In genomic region chr7:67598050-67598449, GRCm38 (mm10) we compare ENCODE assay signal across 8 mouse cellular contexts. TPM values are rescaled to one million over a fixed set of nuclear protein-coding genes. Genes with fewer than 3 reads are reported as not detected.
A peak's percentile ranks its signal among the peaks of the same experiment; 100 is the strongest.
DNase-seq lines count a peak whose midpoint lies in the region; ATAC-seq and TF ChIP-seq lines count a peak whose summit lies in the region.

No protein-coding gene starts in this region.

- ATAC-seq in embryonic facial prominence, embryonic 11.5 days (replicated peaks; ENCODE audit: insufficient number of reproducible peaks, low FRiP score, low TSS enrichment, low read depth), result no peak
- peak; percentile 51 for ATAC-seq in heart, postnatal 0 days (ENCODE audit: insufficient read depth, low read depth)
- ATAC-seq in intestine, embryonic 16.5 days, result no peak
- ATAC-seq in midbrain, embryonic 13.5 days, result no peak
- ATAC-seq in megakaryocyte progenitor cell, adult 5-6 weeks (replicated peaks; ENCODE audit: poor library complexity), result no peak

- intact Hi-C loops in left cerebral cortex, postnatal 25 days (cut with DNase I), result no loop called here

- no peaks in the 10 kb centered on the region for H3K36me3 ChIP-seq in embryonic facial prominence, embryonic 11.5 days (replicated peaks; ENCODE audit: control insufficient read depth, insufficient read depth, low read depth, low read length)
- H3K36me3 ChIP-seq in embryonic facial prominence, embryonic 10.5 days (replicated peaks), result no peaks in the 10 kb centered on the region
- H3K36me3 ChIP-seq in heart, postnatal 0 days (replicated peaks; ENCODE audit: control insufficient read depth, insufficient read depth, low read length), result no peaks in the 10 kb centered on the region
- H3K36me3 ChIP-seq in intestine, embryonic 16.5 days (ENCODE audit: control insufficient read depth, insufficient read depth, low read length), result no peaks in the 10 kb centered on the region
- H3K36me3 ChIP-seq in midbrain, embryonic 13.5 days, result no peaks in the 10 kb centered on the region

- TF ChIP-seq CTCF in brain, embryonic 14.5 days (IDR thresholded peaks at IDR 0.05; ENCODE audit: borderline replicate concordance, extremely low read depth, insufficient read depth, insufficient read length), result no peak
- TF ChIP-seq CTCF in heart, postnatal 0 days (IDR thresholded peaks at IDR 0.05; ENCODE audit: low read depth), result no peak

- no peaks in the 10 kb centered on the region for H3K27me3 ChIP-seq in embryonic facial prominence, embryonic 11.5 days (ENCODE audit: control insufficient read depth, insufficient read depth, low read length)
- H3K27me3 ChIP-seq in embryonic facial prominence, embryonic 10.5 days (replicated peaks; ENCODE audit: low read depth, poor library complexity, severe bottlenecking), result no peaks in the 10 kb centered on the region
- no peaks in the 10 kb centered on the region for H3K27me3 ChIP-seq in heart, postnatal 0 days (ENCODE audit: control insufficient read depth, insufficient read depth, low read length)
- no peaks in the 10 kb centered on the region for H3K27me3 ChIP-seq in intestine, embryonic 16.5 days (replicated peaks; ENCODE audit: control insufficient read depth, insufficient read depth, low read length)
- H3K27me3 ChIP-seq in midbrain, embryonic 13.5 days, result no peaks in the 10 kb centered on the region

- peak; percentile 33 for DNase-seq in embryonic facial prominence, embryonic 11.5 days (ENCODE audit: low spot score)
- no peak for DNase-seq in embryonic facial prominence, embryonic 10.5 days (ENCODE audit: low spot score)
- DNase-seq in brain, embryonic 14.5 days (ENCODE audit: low read depth), result peak; percentile 87
- DNase-seq in heart, postnatal 0 days (ENCODE audit: low spot score), result peak; percentile 43
- peak; percentile 65 to 89 for DNase-seq in left cerebral cortex, postnatal 25 days (ENCODE audit: low spot score in 2 of 2)

- 53% methylated on average over 3 of the region's 3 CpGs for WGBS in embryonic facial prominence, embryonic 11.5 days
- 70% methylated on average over 3 of the region's 3 CpGs for WGBS in embryonic facial prominence, embryonic 10.5 days
- WGBS in heart, postnatal 0 days, result 45% methylated on average over 3 of the region's 3 CpGs
- 76% methylated on average over 3 of the region's 3 CpGs for WGBS in intestine, embryonic 16.5 days
- 79% methylated on average over 3 of the region's 3 CpGs for WGBS in midbrain, embryonic 13.5 days

- TF ChIP-seq POLR2A in brain, embryonic 14.5 days (IDR thresholded peaks at IDR 0.05; ENCODE audit: borderline replicate concordance, extremely low read depth, insufficient read depth, insufficient read length, poor library complexity, severe bottlenecking), result no peak

- no peak for TF ChIP-seq EP300 in heart, postnatal 0 days (IDR thresholded peaks at IDR 0.05; ENCODE audit: low read depth)

- no peak overlapping the region for H3K9ac ChIP-seq in embryonic facial prominence, embryonic 11.5 days (replicated peaks; ENCODE audit: low read length)
- no peak overlapping the region for H3K9ac ChIP-seq in heart, postnatal 0 days (replicated peaks; ENCODE audit: low read depth, low read length)
- H3K9ac ChIP-seq in intestine, embryonic 16.5 days (ENCODE audit: low read depth, low read length), result no peak overlapping the region
- no peak overlapping the region for H3K9ac ChIP-seq in midbrain, embryonic 13.5 days (replicated peaks)

- no peak overlapping the region for H3K4me2 ChIP-seq in embryonic facial prominence, embryonic 11.5 days (ENCODE audit: low read depth, low read length)
- no peak overlapping the region for H3K4me2 ChIP-seq in heart, postnatal 0 days (ENCODE audit: low read depth, low read length)
- H3K4me2 ChIP-seq in intestine, embryonic 16.5 days (ENCODE audit: low read depth, low read length), result no peak overlapping the region
- no peak overlapping the region for H3K4me2 ChIP-seq in midbrain, embryonic 13.5 days (replicated peaks)

- H3K4me1 ChIP-seq in embryonic facial prominence, embryonic 11.5 days (ENCODE audit: control insufficient read depth, insufficient read depth, low read length), result no peaks in the 10 kb centered on the region
- peaks cover 10% of the 10 kb centered on the region; the same call in 1 of the 2 replicates for H3K4me1 ChIP-seq in embryonic facial prominence, embryonic 10.5 days
- H3K4me1 ChIP-seq in heart, postnatal 0 days (ENCODE audit: control insufficient read depth, insufficient read depth), result peaks cover 3% of the 10 kb centered on the region; the same call in 1 of the 2 replicates
- H3K4me1 ChIP-seq in intestine, embryonic 16.5 days (ENCODE audit: control insufficient read depth, insufficient read depth, low read length), result no peaks in the 10 kb centered on the region
- H3K4me1 ChIP-seq in midbrain, embryonic 13.5 days (replicated peaks), result peaks cover 5% of the 10 kb centered on the region; the same call in 1 of the 2 replicates

- no peak overlapping the region for H3K4me3 ChIP-seq in embryonic facial prominence, embryonic 11.5 days (ENCODE audit: low read depth, low read length)
- no peak overlapping the region for H3K4me3 ChIP-seq in embryonic facial prominence, embryonic 10.5 days
- no peak overlapping the region for H3K4me3 ChIP-seq in heart, postnatal 0 days (ENCODE audit: low read depth, low read length)
- no peak overlapping the region for H3K4me3 ChIP-seq in intestine, embryonic 16.5 days (ENCODE audit: low read length)
- H3K4me3 ChIP-seq in midbrain, embryonic 13.5 days (replicated peaks), result no peak overlapping the region

- no peak overlapping the region; the same call in 1 of the 2 replicates for H3K27ac ChIP-seq in embryonic facial prominence, embryonic 11.5 days (replicated peaks; ENCODE audit: low read depth, low read length)
- H3K27ac ChIP-seq in embryonic facial prominence, embryonic 10.5 days (replicated peaks), result no peak overlapping the region
- H3K27ac ChIP-seq in heart, postnatal 0 days (ENCODE audit: low read depth), result peak overlapping the region; percentile 40; the same call in 1 of the 2 replicates
- H3K27ac ChIP-seq in intestine, embryonic 16.5 days (ENCODE audit: low read length), result no peak overlapping the region
- H3K27ac ChIP-seq in midbrain, embryonic 13.5 days, result no peak overlapping the region

- H3K9me3 ChIP-seq in embryonic facial prominence, embryonic 11.5 days (replicated peaks; ENCODE audit: control insufficient read depth, low read length), result no peaks in the 10 kb centered on the region
- no peaks in the 10 kb centered on the region for H3K9me3 ChIP-seq in embryonic facial prominence, embryonic 10.5 days
- no peaks in the 10 kb centered on the region for H3K9me3 ChIP-seq in heart, postnatal 0 days (replicated peaks; ENCODE audit: control insufficient read depth, low read length)
- no peaks in the 10 kb centered on the region for H3K9me3 ChIP-seq in intestine, embryonic 16.5 days (ENCODE audit: control insufficient read depth, low read length)
- no peaks in the 10 kb centered on the region for H3K9me3 ChIP-seq in midbrain, embryonic 13.5 days

RNA-seq across cellular contexts. Expression of gene Lrrc28, which starts 47.0 kb away (rescaled TPM):
- polyA plus RNA-seq in embryonic facial prominence, embryonic 11.5 days (2014; fragmentation: Nextera tagmentation; extraction: Ambion mirVana), result 24.9 and 27.6 TPM in 2 replicates
- polyA plus RNA-seq in embryonic facial prominence, embryonic 10.5 days (2016; fragmentation: Nextera tagmentation; extraction: Ambion mirVana), result 18.0 and 21.5 TPM in 2 replicates
- polyA plus RNA-seq in brain, embryonic 14.5 days (2012; rRNA removed), result 44.7 and 58.3 TPM in 2 replicates
- 24.4 and 71.6 TPM in 2 replicates for total RNA-seq in heart, postnatal 0 days (2014; rRNA removed; ENCODE audit: low replicate concordance)
- polyA plus RNA-seq in heart, postnatal 0 days (2015; fragmentation: Nextera tagmentation; extraction: Ambion mirVana), result 14.3 and 15.2 TPM in 2 replicates
- 10 to 100 TPM; 33.8 to 36.8 TPM for total RNA-seq in left cerebral cortex, postnatal 25 days (2021)
- 10.7 and 11.4 TPM in 2 replicates for polyA plus RNA-seq in intestine, embryonic 16.5 days (2015; fragmentation: Nextera tagmentation; extraction: Ambion mirVana)
- 33.3 and 34.4 TPM in 2 replicates for polyA plus RNA-seq in midbrain, embryonic 13.5 days (2015; fragmentation: Nextera tagmentation; extraction: Ambion mirVana)
- total RNA-seq in megakaryocyte progenitor cell, adult 5-6 weeks (2015), result 6.2 and 9.6 TPM in 2 replicates
- 15.3 and 16.9 TPM in 2 replicates for total RNA-seq in megakaryocyte progenitor cell, adult 5-6 weeks (2017)

RNA-seq across cellular contexts. Expression of gene Ttc23, which starts 49.2 kb away (rescaled TPM):
- 46.8 and 58.3 TPM in 2 replicates for polyA plus RNA-seq in embryonic facial prominence, embryonic 11.5 days (2014; fragmentation: Nextera tagmentation; extraction: Ambion mirVana)
- polyA plus RNA-seq in embryonic facial prominence, embryonic 10.5 days (2016; fragmentation: Nextera tagmentation; extraction: Ambion mirVana), result 45.5 and 47.3 TPM in 2 replicates
- 11.9 and 12.4 TPM in 2 replicates for polyA plus RNA-seq in brain, embryonic 14.5 days (2012; rRNA removed)
- 15.5 and 16.4 TPM in 2 replicates for total RNA-seq in heart, postnatal 0 days (2014; rRNA removed; ENCODE audit: low replicate concordance)
- polyA plus RNA-seq in heart, postnatal 0 days (2015; fragmentation: Nextera tagmentation; extraction: Ambion mirVana), result 12.7 TPM in 2 replicates
- total RNA-seq in left cerebral cortex, postnatal 25 days (2021), result 10 to 100 TPM in 1 of 2 experiments, 1 to 10 TPM in 1; 7.1 to 10.3 TPM
- 17.1 and 18.2 TPM in 2 replicates for polyA plus RNA-seq in intestine, embryonic 16.5 days (2015; fragmentation: Nextera tagmentation; extraction: Ambion mirVana)
- 13.3 and 16.6 TPM in 2 replicates for polyA plus RNA-seq in midbrain, embryonic 13.5 days (2015; fragmentation: Nextera tagmentation; extraction: Ambion mirVana)
- 0.56 and 1.8 TPM in 2 replicates for total RNA-seq in megakaryocyte progenitor cell, adult 5-6 weeks (2015)
- 1.8 and 2.9 TPM in 2 replicates for total RNA-seq in megakaryocyte progenitor cell, adult 5-6 weeks (2017)
